Mouse (Mus musculus) E14TG2a.4 (cell line): Measurements from ENCODE around the gene Igdcc3.

Source experiments
- H3K27me3 ChIP-seq: 2 replicates; pipeline ENCODE4 v1.6.1; 2014; ENCODE audit warnings: low read length, control low read depth; ENCODE audit not compliant: insufficient read depth
- H3K36me3 ChIP-seq: 2 replicates; pipeline ENCODE4 v1.6.1; 2014; ENCODE audit warnings: low read length, control low read depth; ENCODE audit not compliant: insufficient read depth
- H3K4me1 ChIP-seq: replicated peaks from 2 replicates; pipeline ENCODE4 v1.6.1; 2014; ENCODE audit warnings: low read depth, low read length, control low read depth
- H3K4me3 ChIP-seq: replicated peaks from 2 replicates; pipeline ENCODE4 v1.5.1; 2014; ENCODE audit warnings: mild to moderate bottlenecking, low read length
- H3K9me3 ChIP-seq: 2 replicates; pipeline ENCODE4 v1.6.1; 2014; ENCODE audit warnings: low read length, control low read depth
- CTCF ChIP-seq: conservative IDR thresholded peaks from 2 replicates; pipeline ENCODE4 v1.5.1; 2014; ENCODE audit warnings: low read length
- NANOG ChIP-seq: IDR thresholded peaks from 2 replicates; pipeline ENCODE4 v1.6.1; 2014; ENCODE audit warnings: borderline replicate concordance, low read length, mixed read lengths
- POU5F1 ChIP-seq: IDR thresholded peaks from 2 replicates; pipeline ENCODE4 v1.6.1; 2014; ENCODE audit warnings: low read length, borderline replicate concordance

Gene Igdcc3

GRCm38 (mm10) chr9:65140936-65141305 is at the start of gene Igdcc3:
Igdcc3 (plus strand) TSS chr9:65141189.
- Histone ChIP-seq H3K27me3 (peaks cover 80% of the 10 kb centered on the region), H3K36me3 (0 out of 2 replicates have a peak, but pooled peaks cover 3% of the 10 kb centered on the region), H3K4me1 (peaks cover 33% of the 10 kb centered on the region), H3K4me3 (peak within 1 kb of the TSS; percentile 91), H3K9me3 (no peaks in the 10 kb centered on the region)
- no peak for TF ChIP-seq POU5F1
- no peak for TF ChIP-seq CTCF
- TF ChIP-seq NANOG, result no peak

GRCm38 (mm10) chr9:65094237-65094636 is 46.8 kb upstream of the Igdcc3 start:
- Histone ChIP-seq H3K4me1 (peaks cover 33% of the 10 kb centered on the region), H3K27me3 (peaks cover 13% of the 10 kb centered on the region), H3K4me3 (no peak overlapping the region), H3K36me3 (no peaks in the 10 kb centered on the region), H3K9me3 (no peaks in the 10 kb centered on the region)
- TF ChIP-seq POU5F1 (no peak), NANOG (no peak), CTCF (no peak)

DNA sequence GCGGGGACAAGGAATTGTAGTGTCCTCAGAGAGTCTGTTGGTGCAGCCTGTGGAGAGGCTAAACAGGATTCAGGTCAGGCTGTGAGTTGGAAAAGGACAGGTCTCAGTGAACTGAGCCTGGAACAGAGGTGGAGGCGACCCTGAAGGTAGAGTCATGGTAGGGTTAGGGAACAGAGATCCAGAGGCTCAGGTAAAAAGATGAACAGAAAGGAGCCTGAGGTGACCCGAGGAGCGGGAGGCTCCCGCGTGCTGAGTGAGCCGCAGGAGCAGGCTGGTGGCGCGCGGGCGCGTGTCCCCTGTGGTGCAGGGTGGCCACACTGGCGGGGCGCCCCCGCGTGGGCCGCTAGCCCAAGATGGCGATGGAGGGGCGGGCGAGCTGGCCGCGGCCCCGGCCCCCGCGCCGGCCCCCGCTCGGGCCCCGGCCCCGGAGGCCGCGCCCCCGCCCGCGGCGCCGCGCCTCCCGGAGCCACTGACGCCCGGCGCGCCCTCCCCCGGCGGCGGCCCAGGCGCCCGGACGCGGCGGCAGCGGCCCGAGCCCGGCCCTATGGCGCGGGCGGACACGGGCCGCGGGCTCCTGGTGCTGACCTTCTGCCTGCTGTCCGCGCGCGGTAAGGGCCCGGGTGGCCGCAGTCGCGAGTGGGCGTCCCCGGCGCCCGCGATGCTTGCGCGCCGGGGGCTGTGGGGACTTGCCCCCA is 39.9 kb upstream of the Igdcc3 start, which contains the start of gene Igdcc4:
Gene Igdcc4 (plus strand): TSS at position 496 of the 695 bp plus-strand sequence.
- Histone ChIP-seq H3K4me1 (peaks cover 60% of the 10 kb centered on the region), H3K36me3 (no peaks in the 10 kb centered on the region), H3K4me3 (peak within 1 kb of the TSS; percentile 85), H3K9me3 (no peaks in the 10 kb centered on the region; the same call in 1 of the 2 replicates), H3K27me3 (peaks cover 60% of the 10 kb centered on the region)
- no peak for TF ChIP-seq CTCF
- no peak for TF ChIP-seq NANOG
- TF ChIP-seq POU5F1, result no peak

GRCm38 (mm10) chr9:65101686-65102376 is 39.2 kb upstream of the Igdcc3 start:
- Histone ChIP-seq H3K36me3 (no peaks in the 10 kb centered on the region), H3K4me1 (peaks cover 67% of the 10 kb centered on the region), H3K4me3 (peak overlapping the region; percentile 85), H3K27me3 (peaks cover 64% of the 10 kb centered on the region), H3K9me3 (no peaks in the 10 kb centered on the region; the same call in 1 of the 2 replicates)
- no peak for TF ChIP-seq NANOG
- no peak for TF ChIP-seq CTCF
- TF ChIP-seq POU5F1, result no peak

GRCm38 (mm10) chr9:65102377-65103172 is 38.4 kb upstream of the Igdcc3 start:
- no peaks in the 10 kb centered on the region; the same call in 1 of the 2 replicates for H3K9me3 ChIP-seq
- peaks cover 70% of the 10 kb centered on the region for H3K27me3 ChIP-seq
- TF ChIP-seq POU5F1, result no peak
- TF ChIP-seq CTCF, result no peak
- no peak for TF ChIP-seq NANOG
- H3K36me3 ChIP-seq, result no peaks in the 10 kb centered on the region
- H3K4me3 ChIP-seq, result peak overlapping the region; percentile 85
- peaks cover 74% of the 10 kb centered on the region for H3K4me1 ChIP-seq

GRCm38 (mm10) chr9:65103173-65103752 is 37.7 kb upstream of the Igdcc3 start:
- H3K4me1 ChIP-seq, result peaks cover 81% of the 10 kb centered on the region
- no peaks in the 10 kb centered on the region for H3K36me3 ChIP-seq
- peak overlapping the region; percentile 85 for H3K4me3 ChIP-seq
- peaks cover 73% of the 10 kb centered on the region for H3K27me3 ChIP-seq
- no peaks in the 10 kb centered on the region; the same call in 1 of the 2 replicates for H3K9me3 ChIP-seq
- no peak for TF ChIP-seq CTCF
- no peak for TF ChIP-seq POU5F1
- no peak for TF ChIP-seq NANOG

- Histone ChIP-seq H3K9me3 (no peaks in the 10 kb centered on the region), H3K27me3 (peaks cover 51% of the 10 kb centered on the region), H3K36me3 (no peaks in the 10 kb centered on the region), H3K4me1 (peaks cover 98% of the 10 kb centered on the region), H3K4me3 (no peak overlapping the region)
- no peak for TF ChIP-seq CTCF
- TF ChIP-seq POU5F1, result no peak
- TF ChIP-seq NANOG, result no peak
Observed at GRCm38 (mm10) chr9:65106821-65107220, 34.2 kb upstream of the Igdcc3 start.
